Mouse (Mus musculus) stomach, postnatal 0 days (tissue): ENCODE results near the gene Sel1l3.

ENCODE experiments used
- CTCF ChIP-seq: IDR thresholded peaks from 2 replicates; pipeline ENCODE4 v1.5.1; 2016; ENCODE audit warnings: antibody characterized with exemption, low read depth, mild to moderate bottlenecking, moderate library complexity
- EP300 ChIP-seq: optimal IDR thresholded peaks from 2 replicates; pipeline ENCODE3; 2016; ENCODE audit warnings: antibody characterized with exemption

DNA sequence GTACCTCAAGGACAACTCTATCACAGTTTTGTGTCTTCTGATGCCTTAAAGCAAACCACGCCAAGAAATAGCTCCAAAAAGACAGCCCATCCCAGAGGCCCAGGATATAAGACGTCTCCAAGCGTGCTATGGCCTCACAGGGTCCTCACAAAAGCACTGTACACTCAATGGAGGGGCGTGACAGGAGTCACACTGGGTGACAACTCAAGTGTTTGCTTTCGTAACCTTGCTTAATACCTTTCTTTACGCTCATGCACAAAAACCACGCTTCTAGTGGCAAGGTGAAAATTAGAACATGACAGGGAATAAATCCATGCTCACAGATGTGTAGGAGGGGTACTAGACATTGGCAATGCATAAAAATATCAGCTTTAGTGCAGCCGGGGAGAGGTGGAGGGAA lies 77.7 kb downstream of the Sel1l3 start:
- no peak for TF ChIP-seq CTCF
- TF ChIP-seq EP300, result no peak
